Mouse (Mus musculus): ENCODE measurements around the gene Gpc6.
"Not testable (repeated sequence)": the region's sequence is repeated elsewhere in the genome, so short reads cannot be mapped to it uniquely, and the experiment has no call there.

The Gpc6 gene

GRCm38 (mm10) chr14:117421170-117421569 lies 496.1 kb downstream of the Gpc6 start:
- no peak for DNase-seq (ENCODE audit: low read depth, low spot score)
- no peaks in the 10 kb centered on the region for H3K36me3 ChIP-seq (ENCODE audit: control insufficient read depth, insufficient read depth, low read length, poor library complexity, severe bottlenecking)
- no peaks in the 10 kb centered on the region for H3K27me3 ChIP-seq (ENCODE audit: control insufficient read depth, insufficient read depth, low read length, poor library complexity, severe bottlenecking)

- no peak for DNase-seq (ENCODE audit: low read depth, low spot score)
- H3K27me3 ChIP-seq (ENCODE audit: control insufficient read depth, insufficient read depth, low read length, poor library complexity, severe bottlenecking): no peaks in the 10 kb centered on the region
Observed at GRCm38 (mm10) chr14:117426116-117426515, 501.0 kb downstream of the Gpc6 start.

GRCm38 (mm10) chr14:117427776-117428175 lies 502.7 kb downstream of the Gpc6 start:
- Histone ChIP-seq H3K36me3 (ENCODE audit: control insufficient read depth, insufficient read depth, low read length, poor library complexity, severe bottlenecking) (no peaks in the 10 kb centered on the region), H3K27me3 (ENCODE audit: control insufficient read depth, insufficient read depth, low read length, poor library complexity, severe bottlenecking) (no peaks in the 10 kb centered on the region)
- no peak for DNase-seq (ENCODE audit: low read depth, low spot score)

More at GRCm38 (mm10) chr14:117426116-117426515, 501.0 kb downstream of the Gpc6 start:
- H3K36me3 ChIP-seq (ENCODE audit: control insufficient read depth, insufficient read depth, low read length, poor library complexity, severe bottlenecking): no peaks in the 10 kb centered on the region

- Histone ChIP-seq H3K36me3 (ENCODE audit: control insufficient read depth, insufficient read depth, low read length, poor library complexity, severe bottlenecking) (no peaks in the 10 kb centered on the region), H3K27me3 (ENCODE audit: control insufficient read depth, insufficient read depth, low read length, poor library complexity, severe bottlenecking) (no peaks in the 10 kb centered on the region)
- no peak for DNase-seq (ENCODE audit: low read depth, low spot score)
Observed at GRCm38 (mm10) chr14:117435739-117436138, 510.6 kb downstream of the Gpc6 start.

GRCm38 (mm10) chr14:117446675-117447231 lies 521.6 kb downstream of the Gpc6 start:
- not testable (repeated sequence) for H3K36me3 ChIP-seq (ENCODE audit: control insufficient read depth, insufficient read depth, low read length, poor library complexity, severe bottlenecking); DNase-seq (ENCODE audit: low read depth, low spot score); H3K27me3 ChIP-seq (ENCODE audit: control insufficient read depth, insufficient read depth, low read length, poor library complexity, severe bottlenecking)

- no peak for DNase-seq (ENCODE audit: low read depth, low spot score)
- Histone ChIP-seq H3K27me3 (ENCODE audit: control insufficient read depth, insufficient read depth, low read length, poor library complexity, severe bottlenecking) (no peaks in the 10 kb centered on the region), H3K36me3 (ENCODE audit: control insufficient read depth, insufficient read depth, low read length, poor library complexity, severe bottlenecking) (no peaks in the 10 kb centered on the region)
Observed at GRCm38 (mm10) chr14:117451391-117451991, 526.4 kb downstream of the Gpc6 start.

GRCm38 (mm10) chr14:117452150-117452549 lies 527.0 kb downstream of the Gpc6 start:
- no peak for DNase-seq (ENCODE audit: low read depth, low spot score)
- Histone ChIP-seq H3K27me3 (ENCODE audit: control insufficient read depth, insufficient read depth, low read length, poor library complexity, severe bottlenecking) (no peaks in the 10 kb centered on the region), H3K36me3 (ENCODE audit: control insufficient read depth, insufficient read depth, low read length, poor library complexity, severe bottlenecking) (no peaks in the 10 kb centered on the region)

- no peak for DNase-seq (ENCODE audit: low read depth, low spot score)
- Histone ChIP-seq H3K27me3 (ENCODE audit: control insufficient read depth, insufficient read depth, low read length, poor library complexity, severe bottlenecking) (no peaks in the 10 kb centered on the region), H3K36me3 (ENCODE audit: control insufficient read depth, insufficient read depth, low read length, poor library complexity, severe bottlenecking) (no peaks in the 10 kb centered on the region)
Observed at GRCm38 (mm10) chr14:117473378-117473777, 548.3 kb downstream of the Gpc6 start.

GRCm38 (mm10) chr14:117478879-117479278 lies 553.8 kb downstream of the Gpc6 start:
- DNase-seq (ENCODE audit: low read depth, low spot score): no peak
- no peaks in the 10 kb centered on the region for H3K36me3 ChIP-seq (ENCODE audit: control insufficient read depth, insufficient read depth, low read length, poor library complexity, severe bottlenecking)
- H3K27me3 ChIP-seq (ENCODE audit: control insufficient read depth, insufficient read depth, low read length, poor library complexity, severe bottlenecking): no peaks in the 10 kb centered on the region

- no peaks in the 10 kb centered on the region for H3K27me3 ChIP-seq (ENCODE audit: control insufficient read depth, insufficient read depth, low read length, poor library complexity, severe bottlenecking)
- no peak for DNase-seq (ENCODE audit: low read depth, low spot score)
- H3K36me3 ChIP-seq (ENCODE audit: control insufficient read depth, insufficient read depth, low read length, poor library complexity, severe bottlenecking): no peaks in the 10 kb centered on the region
Observed at GRCm38 (mm10) chr14:117487161-117487754, 562.1 kb downstream of the Gpc6 start.

- no peaks in the 10 kb centered on the region for H3K36me3 ChIP-seq (ENCODE audit: control insufficient read depth, insufficient read depth, low read length, poor library complexity, severe bottlenecking)
Observed at GRCm38 (mm10) chr14:117490469-117490868, 565.4 kb downstream of the Gpc6 start.

GRCm38 (mm10) chr14:117495118-117495517 lies 570.0 kb downstream of the Gpc6 start:
- no peak for DNase-seq (ENCODE audit: low read depth, low spot score)
- Histone ChIP-seq H3K27me3 (ENCODE audit: control insufficient read depth, insufficient read depth, low read length, poor library complexity, severe bottlenecking) (no peaks in the 10 kb centered on the region), H3K36me3 (ENCODE audit: control insufficient read depth, insufficient read depth, low read length, poor library complexity, severe bottlenecking) (no peaks in the 10 kb centered on the region)

More at GRCm38 (mm10) chr14:117490469-117490868, 565.4 kb downstream of the Gpc6 start:
- DNase-seq (ENCODE audit: low read depth, low spot score): no peak
- H3K27me3 ChIP-seq (ENCODE audit: control insufficient read depth, insufficient read depth, low read length, poor library complexity, severe bottlenecking): no peaks in the 10 kb centered on the region

GRCm38 (mm10) chr14:117498785-117499184 lies 573.7 kb downstream of the Gpc6 start:
- H3K27me3 ChIP-seq (ENCODE audit: control insufficient read depth, insufficient read depth, low read length, poor library complexity, severe bottlenecking): no peaks in the 10 kb centered on the region
- no peak for DNase-seq (ENCODE audit: low read depth, low spot score)
- no peaks in the 10 kb centered on the region for H3K36me3 ChIP-seq (ENCODE audit: control insufficient read depth, insufficient read depth, low read length, poor library complexity, severe bottlenecking)

- no peak for DNase-seq (ENCODE audit: low read depth, low spot score)
- Histone ChIP-seq H3K36me3 (ENCODE audit: control insufficient read depth, insufficient read depth, low read length, poor library complexity, severe bottlenecking) (no peaks in the 10 kb centered on the region), H3K27me3 (ENCODE audit: control insufficient read depth, insufficient read depth, low read length, poor library complexity, severe bottlenecking) (no peaks in the 10 kb centered on the region)
Observed at GRCm38 (mm10) chr14:117499354-117499753, 574.2 kb downstream of the Gpc6 start.

- DNase-seq (ENCODE audit: low read depth, low spot score): no peak
- Histone ChIP-seq H3K36me3 (ENCODE audit: control insufficient read depth, insufficient read depth, low read length, poor library complexity, severe bottlenecking) (no peaks in the 10 kb centered on the region), H3K27me3 (ENCODE audit: control insufficient read depth, insufficient read depth, low read length, poor library complexity, severe bottlenecking) (no peaks in the 10 kb centered on the region)
Observed at GRCm38 (mm10) chr14:117514829-117515228, 589.7 kb downstream of the Gpc6 start.

All from splenic B cell, adult 2 months (primary cell).